Mouse (Mus musculus) neural tube, embryonic 11.5 days (tissue): Measurements from ENCODE around the gene Hoxb5. TPM values are rescaled to one million over a fixed set of nuclear protein-coding genes. Genes with fewer than 3 reads are reported as not detected.

Source experiments
- ATAC-seq: fragments of 200-750 bp; cut with Nextera tagmentation; 2 replicates; pipeline ENCODE4 v1.8.0; 2017; ENCODE audit warnings: moderate number of reproducible peaks, mild to moderate bottlenecking, moderate TSS enrichment, moderate library complexity; ENCODE audit not compliant: insufficient read depth, low FRiP score, low TSS enrichment
- DNase-seq: peaks from one replicate; pipeline ENCODE4 v3.0.0-alpha.2; 2015; ENCODE audit warnings: low spot score
- H3K27ac ChIP-seq: fragments of 300-500 bp; sonication (generic); 2 replicates; pipeline ENCODE4 v1.5.1; 2014; ENCODE audit warnings: low read depth, mild to moderate bottlenecking, low read length
- H3K27me3 ChIP-seq: fragments of 300-500 bp; sonication (generic); 2 replicates; pipeline ENCODE4 v1.6.1; 2014; ENCODE audit warnings: mild to moderate bottlenecking, low read length, mixed read lengths; ENCODE audit not compliant: control insufficient read depth, insufficient read depth
- H3K36me3 ChIP-seq: fragments of 300-500 bp; sonication (generic); 2 replicates; pipeline ENCODE4 v1.6.1; 2014; ENCODE audit warnings: mild to moderate bottlenecking, low read length, moderate library complexity, mixed read lengths; ENCODE audit not compliant: control insufficient read depth, insufficient read depth
- H3K4me1 ChIP-seq: fragments of 300-500 bp; sonication (generic); 2 replicates; pipeline ENCODE4 v1.6.1; 2014; ENCODE audit warnings: low read length, mixed read lengths; ENCODE audit not compliant: control insufficient read depth, insufficient read depth
- H3K4me2 ChIP-seq: fragments of 300-500 bp; sonication (generic); 2 replicates; pipeline ENCODE4 v1.6.1; 2014; ENCODE audit warnings: low read depth, mild to moderate bottlenecking, moderate library complexity
- H3K4me3 ChIP-seq: fragments of 300-500 bp; sonication (generic); 2 replicates; pipeline ENCODE4 v1.5.1; 2014; ENCODE audit warnings: low read depth, low read length
- H3K9ac ChIP-seq: fragments of 300-500 bp; sonication (generic); 2 replicates; pipeline ENCODE4 v1.6.1; 2014; ENCODE audit warnings: mild to moderate bottlenecking, low read length
- H3K9me3 ChIP-seq: fragments of 300-500 bp; sonication (generic); 2 replicates; pipeline ENCODE4 v1.6.1; 2016; ENCODE audit warnings: low read length; ENCODE audit not compliant: control insufficient read depth
- WGBS: fragments of 180-500 bp; shearing (Covaris S2); extraction: QIAGEN DNeasy Blood & Tissue Kit; methylation state at CpG from one replicate; pipeline ENCODE4 v1.1.7; 2014; 5-methylcytosine and 5-hydroxymethylcytosine counted together
- microRNA counts: library from miRNA; unstranded; fragments of <30 nt; microRNA quantifications from one replicate; lab custom pipeline; 2015
- microRNA-seq: library from miRNA; unstranded; fragments of <30 nt; microRNA quantifications from one replicate; pipeline ENCODE4, GENCODE M21; 2016
- polyA plus RNA-seq: library from polyadenylated mRNA; unstranded; fragments of >200 nt; fragmentation: Nextera tagmentation; extraction: Ambion mirVana; gene quantifications from 2 replicates; pipeline ENCODE4 v1.2.1, GENCODE M21; 2014

Gene Hoxb5
- polyA plus RNA-seq, 1 experiment from 2014 or later, result 49.1 TPM

- Histone ChIP-seq H3K9ac (peak overlapping the region; percentile 100), H3K36me3 (peaks cover 3% of the 10 kb centered on the region), H3K27me3 (no peaks in the 10 kb centered on the region), H3K4me2 (peak overlapping the region; percentile 95), H3K27ac (peak overlapping the region; percentile 99), H3K9me3 (no peaks in the 10 kb centered on the region), H3K4me3 (peak overlapping the region; percentile 99), H3K4me1 (peaks cover 32% of the 10 kb centered on the region)
- WGBS, result 2% methylated on average over 22 of the region's 22 CpGs
- DNase-seq, result peak; percentile 81
- no peak for ATAC-seq
Measured at GRCm38 (mm10) chr11:96351831-96352230, 48.7 kb downstream of the Hoxb5 start.

GRCm38 (mm10) chr11:96352691-96353521 lies 49.8 kb downstream of the Hoxb5 start:
- Histone ChIP-seq H3K9ac (peak overlapping the region; percentile 100), H3K4me3 (peak overlapping the region; percentile 99), H3K9me3 (no peaks in the 10 kb centered on the region), H3K27ac (peak overlapping the region; percentile 99), H3K4me1 (peaks cover 26% of the 10 kb centered on the region), H3K36me3 (peaks cover 3% of the 10 kb centered on the region), H3K27me3 (no peaks in the 10 kb centered on the region), H3K4me2 (peak overlapping the region; percentile 95)
- WGBS, result under 1% methylated on average over 75 of the region's 75 CpGs
- ATAC-seq (no peak), DNase-seq (peak; percentile 83)

GRCm38 (mm10) chr11:96353522-96353841 lies 50.3 kb downstream of the Hoxb5 start:
- no peaks in the 10 kb centered on the region for H3K9me3 ChIP-seq
- peaks cover 24% of the 10 kb centered on the region for H3K4me1 ChIP-seq
- H3K4me3 ChIP-seq, result peak overlapping the region; percentile 99
- ATAC-seq (no peak), DNase-seq (no peak)
- under 1% methylated on average over 14 of the region's 14 CpGs for WGBS
- peak overlapping the region; percentile 95 for H3K4me2 ChIP-seq
- H3K9ac ChIP-seq, result peak overlapping the region; percentile 100
- peaks cover 3% of the 10 kb centered on the region for H3K36me3 ChIP-seq
- H3K27me3 ChIP-seq, result no peaks in the 10 kb centered on the region
- H3K27ac ChIP-seq, result peak overlapping the region; percentile 99

DNA sequence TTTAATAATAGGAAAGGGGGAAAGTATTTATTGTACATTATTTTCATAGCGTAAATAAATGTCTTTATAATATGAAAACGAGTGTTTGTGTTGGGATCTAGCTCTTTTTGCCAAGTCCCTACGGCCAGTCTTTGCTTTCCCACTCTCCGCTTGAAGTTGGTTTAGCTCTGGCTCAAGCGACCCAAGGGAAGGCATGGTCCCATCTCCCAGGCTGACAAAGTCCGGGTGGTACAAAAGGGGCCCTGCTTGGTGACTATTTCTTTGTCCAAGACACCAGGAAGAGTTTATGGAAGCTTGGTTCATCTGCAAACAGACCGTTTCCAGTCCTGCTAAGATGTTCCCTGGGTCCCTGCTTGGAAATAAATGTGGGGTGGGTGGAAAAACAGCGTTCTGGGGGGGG lies 50.8 kb downstream of the Hoxb5 start:
- peak overlapping the region; percentile 99 for H3K4me3 ChIP-seq
- WGBS, result 2% methylated on average over 8 of the region's 8 CpGs
- peaks cover 3% of the 10 kb centered on the region for H3K36me3 ChIP-seq
- ATAC-seq (no peak), DNase-seq (peak; percentile 62)
- H3K4me1 ChIP-seq, result peaks cover 21% of the 10 kb centered on the region
- H3K9me3 ChIP-seq, result no peaks in the 10 kb centered on the region
- H3K27me3 ChIP-seq, result no peaks in the 10 kb centered on the region
- peak overlapping the region; percentile 100 for H3K9ac ChIP-seq
- peak overlapping the region; percentile 95 for H3K4me2 ChIP-seq
- H3K27ac ChIP-seq, result peak overlapping the region; percentile 95

DNA sequence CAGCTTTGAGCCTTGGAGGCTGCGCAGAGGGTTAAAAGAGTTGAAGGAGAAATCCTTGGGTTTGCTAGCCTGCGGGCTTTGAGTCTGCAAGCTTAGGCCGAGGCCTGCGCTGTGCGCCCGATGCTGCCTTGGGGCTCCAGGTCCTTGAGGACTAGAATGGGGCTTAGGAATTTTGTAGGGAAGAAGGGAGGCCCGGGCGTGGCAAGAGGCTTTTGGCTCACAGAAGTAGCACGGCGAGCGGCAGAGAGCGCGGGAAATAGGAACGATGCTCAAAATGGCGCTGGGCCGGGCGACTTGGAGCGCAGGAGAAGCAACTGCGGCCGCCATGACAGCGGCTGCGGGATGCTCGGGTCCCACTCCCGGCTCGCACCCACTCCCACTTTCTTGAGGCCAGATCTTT lies 51.2 kb downstream of the Hoxb5 start:
- Histone ChIP-seq H3K27ac (peak overlapping the region; percentile 95), H3K4me3 (peak overlapping the region; percentile 99), H3K4me2 (peak overlapping the region; percentile 95), H3K9ac (peak overlapping the region; percentile 100), H3K9me3 (no peaks in the 10 kb centered on the region), H3K36me3 (peaks cover 3% of the 10 kb centered on the region), H3K27me3 (no peaks in the 10 kb centered on the region), H3K4me1 (peaks cover 16% of the 10 kb centered on the region)
- WGBS, result under 1% methylated on average over 25 of the region's 25 CpGs
- DNase-seq (peak; percentile 87), ATAC-seq (no peak)

- Histone ChIP-seq H3K9ac (peak overlapping the region; percentile 100), H3K36me3 (peaks cover 3% of the 10 kb centered on the region), H3K27me3 (no peaks in the 10 kb centered on the region), H3K4me1 (peaks cover 12% of the 10 kb centered on the region), H3K4me3 (peak overlapping the region; percentile 99), H3K4me2 (peak overlapping the region; percentile 95), H3K27ac (peak overlapping the region; percentile 95), H3K9me3 (no peaks in the 10 kb centered on the region)
- no peak for DNase-seq
- under 1% methylated on average over 9 of the region's 9 CpGs for WGBS
- ATAC-seq, result no peak
Measured at GRCm38 (mm10) chr11:96354801-96355311, 51.7 kb downstream of the Hoxb5 start.

MicroRNAs within 50 kb of the gene (microRNA counts, 519-probe panel; counts per million panel counts)
- microRNA mmu-miR-10a (lab: Ali Mortazavi, UCI) (6,493 counts per million, percentile 98 among the panel's probes with 10 or more counts), microRNA mmu-miR-196a (lab: Ali Mortazavi, UCI) (5,442 counts per million, percentile 93 among the panel's probes with 10 or more counts)

Small RNAs within 50 kb of the gene (microRNA-seq; reads per million reads assigned to microRNA genes)
- 176,342 reads per million, percentile 100 among the genes with 10 or more reads in this experiment for gene Mir10a
- 45.6 reads per million, percentile 39 among the genes with 10 or more reads in this experiment for gene Mir196a-1

Other genes starting within 250 kb of the Hoxb5 start
- gene Ube2z, start 237.9 kb upstream of the Hoxb5 start, polyA plus RNA-seq, result 26.7 and 29.7 TPM in 2 replicates
- gene Atp5g1, start 227.7 kb upstream of the Hoxb5 start, polyA plus RNA-seq, result 551 and 560 TPM in 2 replicates
- not detected in 2 replicates for gene Calcoco2, start 191.4 kb upstream of the Hoxb5 start, polyA plus RNA-seq
- not detected in 2 replicates for gene Ttll6, start 169.6 kb upstream of the Hoxb5 start, polyA plus RNA-seq
- gene Hoxb13, start 109.0 kb upstream of the Hoxb5 start, polyA plus RNA-seq, result 0.33 and 0.35 TPM in 2 replicates
- gene Hoxb9, start 31.9 kb upstream of the Hoxb5 start, polyA plus RNA-seq, result 60.7 and 67.9 TPM in 2 replicates
- gene Hoxb8, start 21.4 kb upstream of the Hoxb5 start, polyA plus RNA-seq, result 27.9 and 28.2 TPM in 2 replicates
- 65.5 and 65.9 TPM in 2 replicates for gene Hoxb7, start 16.7 kb upstream of the Hoxb5 start, polyA plus RNA-seq
- gene Hoxb6, start 10.9 kb upstream of the Hoxb5 start, polyA plus RNA-seq, result 81.4 and 87.2 TPM in 2 replicates
- gene Hoxb4, start 14.9 kb downstream of the Hoxb5 start, polyA plus RNA-seq, result 3.1 and 3.8 TPM in 2 replicates
- gene Hoxb3, start 20.0 kb downstream of the Hoxb5 start, polyA plus RNA-seq, result 10.3 and 14.2 TPM in 2 replicates
- 88.2 and 89.0 TPM in 2 replicates for gene Hoxb2, start 47.2 kb downstream of the Hoxb5 start, polyA plus RNA-seq
- 15.7 and 17.2 TPM in 2 replicates for gene Hoxb1, start 62.4 kb downstream of the Hoxb5 start, polyA plus RNA-seq
- gene Skap1, start 161.3 kb downstream of the Hoxb5 start, polyA plus RNA-seq, result 1.8 and 2.1 TPM in 2 replicates